10 mouse cellular contexts compared by ENCODE assay signal in genomic region chrX:120290900-120291280, GRCm38 (mm10). TPM values are rescaled to one million over a fixed set of nuclear protein-coding genes. Genes with fewer than 3 reads are reported as not detected.
DNase-seq lines count a peak whose midpoint lies in the region; ATAC-seq lines count a peak whose summit lies in the region.
"Had no signal": no experiment of that assay in that cellular context is flagged by ENCODE, and none has a peak within 500 bp of the region (broad histone marks: within the 10 kb centered on the region; RNA-seq: fewer than 3 reads in every experiment).

No protein-coding gene starts in this region.

- no peaks in the 10 kb centered on the region for H3K27me3 ChIP-seq in heart, embryonic 14.5 days (ENCODE audit: control insufficient read depth, insufficient read depth, low read length)
- H3K27me3 ChIP-seq in forebrain, embryonic 14.5 days (replicated peaks; ENCODE audit: control insufficient read depth, insufficient read depth, low read length) = no peaks in the 10 kb centered on the region
- peaks cover 17% of the 10 kb centered on the region for H3K27me3 ChIP-seq in liver, embryonic 16.5 days (ENCODE audit: control insufficient read depth, insufficient read depth, low read depth, low read length)

- WGBS in heart, embryonic 14.5 days = 12% methylated on average over 18 of the region's 18 CpGs
- 12% methylated on average over 18 of the region's 18 CpGs for WGBS in forebrain, embryonic 14.5 days
- 12% methylated on average over 18 of the region's 18 CpGs for WGBS in liver, embryonic 16.5 days (ENCODE audit: insufficient replicate concordance)

- H3K4me1 ChIP-seq in heart, embryonic 14.5 days (ENCODE audit: control insufficient read depth in 2 of 2, insufficient read depth in 2 of 2, low read length in 2 of 2) = no peaks in the 10 kb centered on the region; a peak in 1 of 4 replicates
- no peaks in the 10 kb centered on the region for H3K4me1 ChIP-seq in forebrain, embryonic 14.5 days (ENCODE audit: control insufficient read depth, insufficient read depth, low read length)
- H3K4me1 ChIP-seq in liver, embryonic 16.5 days (ENCODE audit: control insufficient read depth, low read depth, low read length) = no peaks in the 10 kb centered on the region

- no peaks in the 10 kb centered on the region for H3K36me3 ChIP-seq in heart, embryonic 14.5 days (ENCODE audit: control insufficient read depth, insufficient read depth, low read length)
- no peaks in the 10 kb centered on the region for H3K36me3 ChIP-seq in forebrain, embryonic 14.5 days (ENCODE audit: control insufficient read depth, insufficient read depth, low read length)
- H3K36me3 ChIP-seq in liver, embryonic 16.5 days (ENCODE audit: control insufficient read depth, insufficient read depth) = no peaks in the 10 kb centered on the region
- H3K36me3 ChIP-seq: G1E had no signal

- H3K27ac ChIP-seq in heart, embryonic 14.5 days (replicated peaks in 1 of 2; ENCODE audit: control insufficient read depth in 1 of 2, insufficient read depth in 1 of 2, low read depth in 2 of 2, low read length in 2 of 2) = no peak overlapping the region
- H3K27ac ChIP-seq in forebrain, embryonic 14.5 days (ENCODE audit: low read depth, low read length) = no peak overlapping the region
- H3K27ac ChIP-seq in liver, embryonic 16.5 days (ENCODE audit: low read length) = no peak overlapping the region

- DNase-seq in heart, adult 8-10 months (ENCODE audit: low spot score) = no peak
- peak; percentile 3 for DNase-seq in brain, adult 2 months (ENCODE audit: low read depth, low spot score)
- no peak for DNase-seq in forebrain, embryonic 14.5 days (ENCODE audit: low spot score)
- no peak for DNase-seq in gastrocnemius, postnatal 36 days
- DNase-seq in gastrocnemius, postnatal 14 days = no peak

- H3K4me2 ChIP-seq in heart, embryonic 14.5 days (ENCODE audit: low read length) = peak overlapping the region; percentile 83
- H3K4me2 ChIP-seq in forebrain, embryonic 14.5 days (ENCODE audit: low read length) = peak overlapping the region; percentile 73
- H3K4me2 ChIP-seq in liver, embryonic 16.5 days (ENCODE audit: low read depth, low read length) = no peak overlapping the region

- intact Hi-C loops in gastrocnemius, postnatal 36 days (cut with DNase I) = no loop called here
- intact Hi-C loops in gastrocnemius, postnatal 14 days (cut with DNase I; ENCODE audit: low total_unique reads) = no loop called here

- H3K4me3 ChIP-seq in heart, embryonic 14.5 days (ENCODE audit: control insufficient read depth in 1 of 2, insufficient read depth in 1 of 2, low read depth in 1 of 2, low read length in 2 of 2) = peak overlapping the region; percentile 51 to 56
- peak overlapping the region; percentile 41 for H3K4me3 ChIP-seq in forebrain, embryonic 14.5 days (ENCODE audit: low read depth, low read length)
- H3K4me3 ChIP-seq in liver, embryonic 16.5 days (ENCODE audit: low read depth, low read length) = 0 out of 2 replicates have a peak overlapping the region, but pooled peaks have one; percentile 8
- H3K4me3 ChIP-seq: myocyte had no signal

- H3K9me3 ChIP-seq in heart, embryonic 14.5 days (ENCODE audit: control insufficient read depth, low read length) = no peaks in the 10 kb centered on the region
- no peaks in the 10 kb centered on the region for H3K9me3 ChIP-seq in forebrain, embryonic 14.5 days (replicated peaks; ENCODE audit: control insufficient read depth, low read length)
- no peaks in the 10 kb centered on the region for H3K9me3 ChIP-seq in liver, embryonic 16.5 days (replicated peaks; ENCODE audit: control insufficient read depth, low read length)

- no peak for ATAC-seq in heart, embryonic 14.5 days (ENCODE audit: insufficient number of reproducible peaks, insufficient read depth, low FRiP score, low read depth)
- ATAC-seq in forebrain, embryonic 14.5 days = no peak
- ATAC-seq in liver, embryonic 16.5 days (ENCODE audit: low read depth) = no peak
- ATAC-seq in inflammation-experienced regulatory T-cells, adult 6 months = no peak

- peak overlapping the region; percentile 68 for H3K9ac ChIP-seq in heart, embryonic 14.5 days (ENCODE audit: low read length)
- H3K9ac ChIP-seq in forebrain, embryonic 14.5 days (ENCODE audit: low read length) = peak overlapping the region; percentile 48; the same call in 1 of the 2 replicates
- H3K9ac ChIP-seq in liver, embryonic 16.5 days (ENCODE audit: low read depth, low read length) = no peak overlapping the region

RNA-seq across cellular contexts. Expression of gene Pcdh11x, which starts 0.8 kb away (rescaled TPM):
- 3.1 and 3.5 TPM in 2 replicates for polyA plus RNA-seq in heart, embryonic 14.5 days (2014; fragmentation: Nextera tagmentation; extraction: Ambion mirVana)
- under 1 TPM in 3 of 4 experiments, not detected in 1; 0.06 to 0.14 (median 0.09) TPM for total RNA-seq in heart, adult 8-10 months (2022)
- 13.9 and 20.4 TPM in 2 replicates for polyA plus RNA-seq in forebrain, embryonic 14.5 days (2014; fragmentation: Nextera tagmentation; extraction: Ambion mirVana)
- polyA plus RNA-seq in liver, embryonic 16.5 days (2015; fragmentation: Nextera tagmentation; extraction: Ambion mirVana) = 0.05 and 0.11 TPM in 2 replicates
- polyA plus RNA-seq in inflammation-experienced regulatory T-cells, adult 6 months (2017; shearing (Covaris generic)) = not detected
- under 1 TPM; 0.07 to 0.18 TPM for total RNA-seq in gastrocnemius, postnatal 36 days (2021)
- total RNA-seq in gastrocnemius, postnatal 14 days (2021) = under 1 TPM; 0.22 to 0.45 TPM
- polyA plus RNA-seq: G1E, myocyte had no signal

RNA-seq across cellular contexts. Expression of gene H2afb3, which starts 22.0 kb away (rescaled TPM):
- not detected in 2 replicates for polyA plus RNA-seq in heart, embryonic 14.5 days (2014; fragmentation: Nextera tagmentation; extraction: Ambion mirVana)
- total RNA-seq in heart, adult 8-10 months (2022) = not detected
- polyA plus RNA-seq in forebrain, embryonic 14.5 days (2014; fragmentation: Nextera tagmentation; extraction: Ambion mirVana) = not detected in 2 replicates
- not detected in 2 replicates for polyA plus RNA-seq in liver, embryonic 16.5 days (2015; fragmentation: Nextera tagmentation; extraction: Ambion mirVana)
- not detected for polyA plus RNA-seq in inflammation-experienced regulatory T-cells, adult 6 months (2017; shearing (Covaris generic))
- not detected for total RNA-seq in gastrocnemius, postnatal 36 days (2021)
- total RNA-seq in gastrocnemius, postnatal 14 days (2021) = not detected
- total RNA-seq: G1E had no signal
- polyA plus RNA-seq: G1E, myocyte had no signal
